Mouse (Mus musculus) thymus, adult 2 months (tissue): ENCODE measurements around the gene Palld. TPM values are rescaled to one million over a fixed set of nuclear protein-coding genes. Genes with fewer than 3 reads are reported as not detected.

Experiments used
- DNase-seq: peaks from one replicate; pipeline ENCODE4 v3.0.0; 2021
- H3K27ac ChIP-seq: fragments of 200-500 bp; 2 replicates; pipeline ENCODE4 v1.5.1; 2012; ENCODE audit warnings: low read length, control low read depth; ENCODE audit not compliant: control insufficient read depth, insufficient read depth
- H3K27me3 ChIP-seq: fragments of 200-500 bp; 2 replicates; pipeline ENCODE4 v1.6.1; 2012; ENCODE audit warnings: mild to moderate bottlenecking, low read length, moderate library complexity, mixed read lengths; ENCODE audit not compliant: control insufficient read depth, insufficient read depth
- H3K36me3 ChIP-seq: fragments of 200-500 bp; 2 replicates; pipeline ENCODE4 v1.6.1; 2012; ENCODE audit warnings: mild to moderate bottlenecking, low read length, moderate library complexity; ENCODE audit not compliant: control insufficient read depth, insufficient read depth
- H3K4me1 ChIP-seq: fragments of 200-500 bp; replicated peaks from 2 replicates; pipeline ENCODE4 v1.6.1; 2012; ENCODE audit warnings: low read length; ENCODE audit not compliant: control insufficient read depth, insufficient read depth
- H3K4me3 ChIP-seq: fragments of 200-500 bp; 2 replicates; pipeline ENCODE4 v1.5.1; 2012; ENCODE audit warnings: mild to moderate bottlenecking, low read length, control low read depth, moderate library complexity; ENCODE audit not compliant: control insufficient read depth, insufficient read depth
- CTCF ChIP-seq: fragments of 200-500 bp; IDR thresholded peaks from 2 replicates; pipeline ENCODE4 v1.5.1; 2012; ENCODE audit warnings: mild to moderate bottlenecking, control low read depth, low read length, moderate library complexity, borderline replicate concordance; ENCODE audit not compliant: control insufficient read depth, poor library complexity, insufficient read depth; ENCODE audit errors: extremely low read depth
- POLR2A ChIP-seq: fragments of 200-500 bp; IDR thresholded peaks from 2 replicates; pipeline ENCODE4 v1.6.1; 2012; ENCODE audit warnings: mild to moderate bottlenecking, low read length, control low read depth, moderate library complexity; ENCODE audit not compliant: control insufficient read depth, poor library complexity, insufficient read depth; ENCODE audit errors: extremely low read depth
- WGBS: fragments of 180-500 bp; shearing (Covaris S2); methylation state at CpG from one replicate; pipeline ENCODE4 v1.1.7; 2018; 5-methylcytosine and 5-hydroxymethylcytosine counted together
- polyA plus RNA-seq: library from polyadenylated mRNA; depleted of rRNA; stranded (reverse); fragments of >200 nt; gene quantifications from 2 replicates; pipeline ENCODE4 v1.2.3, GENCODE M21; 2012

The Palld gene
- polyA plus RNA-seq, 1 experiment, result 10.6 TPM

- Histone ChIP-seq H3K4me1 (no peaks in the 10 kb centered on the region), H3K27ac (no peak overlapping the region), H3K27me3 (no peaks in the 10 kb centered on the region), H3K4me3 (no peak overlapping the region), H3K36me3 (no peaks in the 10 kb centered on the region)
- no peak for DNase-seq
- TF ChIP-seq POLR2A (no peak), CTCF (no peak)
- WGBS, result 96% methylated on average over 9 of the region's 9 CpGs
Observed at GRCm38 (mm10) chr8:61722226-61722625, 180.3 kb downstream of the Palld start.

- no peaks in the 10 kb centered on the region for H3K4me1 ChIP-seq
- DNase-seq, result no peak
- no peak overlapping the region for H3K27ac ChIP-seq
- no peaks in the 10 kb centered on the region for H3K36me3 ChIP-seq
- H3K4me3 ChIP-seq, result no peak overlapping the region
- H3K27me3 ChIP-seq, result no peaks in the 10 kb centered on the region
- TF ChIP-seq CTCF, result no peak
- TF ChIP-seq POLR2A, result no peak
- 92% methylated on average over 14 of the region's 14 CpGs for WGBS
Observed at GRCm38 (mm10) chr8:61715351-61716125, 187.0 kb downstream of the Palld start.

- no peak for DNase-seq
- TF ChIP-seq POLR2A, result no peak
- no peak for TF ChIP-seq CTCF
- Histone ChIP-seq H3K4me3 (no peak overlapping the region), H3K4me1 (no peaks in the 10 kb centered on the region), H3K27me3 (no peaks in the 10 kb centered on the region), H3K36me3 (no peaks in the 10 kb centered on the region), H3K27ac (no peak overlapping the region)
- WGBS, result 62% methylated on average over 6 of the region's 6 CpGs
Observed at GRCm38 (mm10) chr8:61714293-61714831, 188.1 kb downstream of the Palld start.

GRCm38 (mm10) chr8:61713195-61713990 is 189.1 kb downstream of the Palld start:
- TF ChIP-seq POLR2A, result no peak
- no peak for TF ChIP-seq CTCF
- H3K27ac ChIP-seq, result no peak overlapping the region
- no peaks in the 10 kb centered on the region for H3K27me3 ChIP-seq
- DNase-seq, result no peak
- WGBS, result 96% methylated on average over 16 of the region's 16 CpGs
- no peaks in the 10 kb centered on the region for H3K4me1 ChIP-seq
- no peaks in the 10 kb centered on the region for H3K36me3 ChIP-seq
- no peak overlapping the region for H3K4me3 ChIP-seq

- 91% methylated on average over 2 of the region's 2 CpGs for WGBS
- no peak overlapping the region for H3K4me3 ChIP-seq
- no peak overlapping the region for H3K27ac ChIP-seq
- no peaks in the 10 kb centered on the region for H3K36me3 ChIP-seq
- H3K27me3 ChIP-seq, result no peaks in the 10 kb centered on the region
- TF ChIP-seq CTCF (no peak), POLR2A (no peak)
- no peak for DNase-seq
- H3K4me1 ChIP-seq, result no peaks in the 10 kb centered on the region
Observed at GRCm38 (mm10) chr8:61712426-61712825, 190.1 kb downstream of the Palld start.

GRCm38 (mm10) chr8:61708586-61709305 is 193.7 kb downstream of the Palld start:
- H3K4me1 ChIP-seq, result no peaks in the 10 kb centered on the region
- no peak for TF ChIP-seq POLR2A
- TF ChIP-seq CTCF, result no peak
- DNase-seq, result no peak
- no peak overlapping the region for H3K27ac ChIP-seq
- H3K27me3 ChIP-seq, result no peaks in the 10 kb centered on the region
- 88% methylated on average over 8 of the region's 8 CpGs for WGBS
- H3K4me3 ChIP-seq, result no peak overlapping the region
- H3K36me3 ChIP-seq, result no peaks in the 10 kb centered on the region
